Mouse (Mus musculus) MEL (cell line): ENCODE measurements around the gene Ptges3. TPM values are rescaled to one million over a fixed set of nuclear protein-coding genes. Genes with fewer than 3 reads are reported as not detected.

Experiments used
- DNase-seq: peaks from one replicate; pipeline ENCODE4 v3.0.0; 2011; ENCODE audit warnings: low read depth, low spot score
- H3K27ac ChIP-seq: 2 replicates; pipeline ENCODE4 v1.5.1; 2012; ENCODE audit warnings: low read depth, mild to moderate bottlenecking, control low read depth, low read length, moderate library complexity; ENCODE audit not compliant: control insufficient read depth
- H3K27me3 ChIP-seq, 2 experiments: fragments of 150-350 bp in 1 of 2; sonication (generic) in 1 of 2; 2 replicates each; pipeline ENCODE4 v1.6.1; 2012; ENCODE audit warnings: low read length in 2 of 2, mild to moderate bottlenecking in 2 of 2, improper control_type of control experiment in 1 of 2, moderate library complexity in 1 of 2; ENCODE audit not compliant: insufficient read depth in 2 of 2, control insufficient read depth in 1 of 2
- H3K36me3 ChIP-seq, 2 experiments: 2 replicates each; pipeline ENCODE4 v1.6.1; 2012 to 2014; ENCODE audit warnings: low read length in 2 of 2, improper control_type of control experiment in 1 of 2, inconsistent platforms in 1 of 2, mild to moderate bottlenecking in 1 of 2; ENCODE audit not compliant: insufficient read depth in 2 of 2, control insufficient read depth in 1 of 2
- H3K4me1 ChIP-seq, 2 experiments: fragments of 150-350 bp in 1 of 2; sonication (generic) in 1 of 2; 2 replicates each; pipeline ENCODE4 v1.6.1; 2012; ENCODE audit warnings: low read length in 2 of 2, improper control_type of control experiment in 1 of 2, mild to moderate bottlenecking in 1 of 2; ENCODE audit not compliant: insufficient read depth in 2 of 2, control insufficient read depth in 1 of 2
- H3K4me3 ChIP-seq, 2 experiments: fragments of 150-350 bp in 1 of 2; sonication (generic) in 1 of 2; 2 replicates each; pipeline ENCODE4 v1.5.1; 2012; ENCODE audit warnings: low read depth in 2 of 2, low read length in 2 of 2, mild to moderate bottlenecking in 2 of 2, moderate library complexity in 2 of 2, control low read depth in 1 of 2, improper control_type of control experiment in 1 of 2; ENCODE audit not compliant: control insufficient read depth in 1 of 2, insufficient read depth in 1 of 2
- H3K79me2 ChIP-seq: 2 replicates; pipeline ENCODE4 v1.6.1; 2012; ENCODE audit warnings: mild to moderate bottlenecking, low read length, moderate library complexity; ENCODE audit not compliant: control insufficient read depth, poor library complexity, insufficient read depth
- H3K9ac ChIP-seq: 2 replicates; pipeline ENCODE4 v1.6.1; 2012; ENCODE audit warnings: low read depth, mild to moderate bottlenecking, control low read depth, low read length, moderate library complexity; ENCODE audit not compliant: control insufficient read depth, poor library complexity, severe bottlenecking
- H3K9me3 ChIP-seq: fragments of 150-350 bp; sonication (generic); replicated peaks from 2 replicates; pipeline ENCODE4 v1.6.1; 2012; ENCODE audit warnings: mild to moderate bottlenecking, low read length, improper control_type of control experiment, moderate library complexity; ENCODE audit not compliant: insufficient read depth
- BHLHE40 ChIP-seq: IDR thresholded peaks from 2 replicates; pipeline ENCODE4 v1.6.1; 2012; ENCODE audit warnings: low read depth, mild to moderate bottlenecking, inconsistent platforms, low read length, improper control_type of control experiment, borderline replicate concordance
- CHD2 ChIP-seq: IDR thresholded peaks from 2 replicates; pipeline ENCODE4 v1.6.1; 2011; ENCODE audit warnings: low read length, improper control_type of control experiment
- E2F4 ChIP-seq: IDR thresholded peaks from 2 replicates; pipeline ENCODE4 v1.6.1; 2011; ENCODE audit warnings: low read depth, low read length, improper control_type of control experiment, borderline replicate concordance
- ETS1 ChIP-seq: IDR thresholded peaks from 2 replicates; pipeline ENCODE4 v1.6.1; 2012; ENCODE audit warnings: low read depth, mild to moderate bottlenecking, inconsistent platforms, low read length, improper control_type of control experiment, moderate library complexity
- GABPA ChIP-seq: IDR thresholded peaks from 2 replicates; pipeline ENCODE4 v1.6.1; 2012; ENCODE audit warnings: low read depth, mild to moderate bottlenecking, inconsistent platforms, low read length, improper control_type of control experiment, moderate library complexity
- JUND ChIP-seq: IDR thresholded peaks from 2 replicates; pipeline ENCODE4 v1.6.1; 2011; ENCODE audit warnings: low read depth, mild to moderate bottlenecking, improper control_type of control experiment, low read length
- KAT2A ChIP-seq: conservative IDR thresholded peaks from 2 replicates; pipeline ENCODE4 v1.6.1; 2012; ENCODE audit warnings: low read depth, low read length, improper control_type of control experiment, inconsistent platforms
- MAFK ChIP-seq: IDR thresholded peaks from 2 replicates; pipeline ENCODE4 v1.6.1; 2011; ENCODE audit warnings: low read depth, mild to moderate bottlenecking, low read length, improper control_type of control experiment, borderline replicate concordance
- MAZ ChIP-seq: IDR thresholded peaks from 2 replicates; pipeline ENCODE4 v1.6.1; 2012; ENCODE audit warnings: low read depth, mild to moderate bottlenecking, inconsistent platforms, low read length, improper control_type of control experiment
- MEF2A ChIP-seq: IDR thresholded peaks from 2 replicates; pipeline ENCODE4 v1.6.1; 2014; ENCODE audit warnings: low read depth, mild to moderate bottlenecking, inconsistent platforms, low read length, improper control_type of control experiment; ENCODE audit not compliant: poor library complexity, insufficient replicate concordance, severe bottlenecking; ENCODE audit errors: extremely low read depth
- MXI1 ChIP-seq: IDR thresholded peaks from 2 replicates; pipeline ENCODE4 v1.6.1; 2011; ENCODE audit warnings: mild to moderate bottlenecking, low read depth, low read length, improper control_type of control experiment
- POLR2A ChIP-seq, 2 experiments: IDR thresholded peaks; 2 replicates each; pipeline ENCODE4 v1.6.1; 2011 to 2012; ENCODE audit warnings: low read length in 2 of 2, mild to moderate bottlenecking in 2 of 2, control low read depth in 1 of 2, improper control_type of control experiment in 1 of 2, low read depth in 1 of 2, moderate library complexity in 1 of 2; ENCODE audit not compliant: control insufficient read depth in 1 of 2, insufficient read depth in 1 of 2, poor library complexity in 1 of 2
- POLR2AphosphoS2 ChIP-seq: IDR thresholded peaks from 2 replicates; pipeline ENCODE4 v1.6.1; 2011; ENCODE audit warnings: low read length, improper control_type of control experiment
- POLR2AphosphoS5 ChIP-seq: IDR thresholded peaks from 2 replicates; pipeline ENCODE4 v1.6.1; 2012; ENCODE audit warnings: low read depth, borderline replicate concordance, mild to moderate bottlenecking, inconsistent platforms, low read length, moderate library complexity, mixed read lengths
- RAD21 ChIP-seq: IDR thresholded peaks from 2 replicates; pipeline ENCODE4 v1.6.1; 2011; ENCODE audit warnings: mild to moderate bottlenecking, low read depth, low read length, improper control_type of control experiment
- RCOR1 ChIP-seq: IDR thresholded peaks from 2 replicates; pipeline ENCODE4 v1.6.1; 2012; ENCODE audit warnings: low read depth, mild to moderate bottlenecking, inconsistent platforms, low read length, improper control_type of control experiment
- SIN3A ChIP-seq: IDR thresholded peaks from 2 replicates; pipeline ENCODE4 v1.6.1; 2012; ENCODE audit warnings: low read length, improper control_type of control experiment, inconsistent platforms
- SMC3 ChIP-seq: IDR thresholded peaks from 2 replicates; pipeline ENCODE4 v1.6.1; 2011; ENCODE audit warnings: low read depth, low read length, improper control_type of control experiment
- TBP ChIP-seq: IDR thresholded peaks from 2 replicates; pipeline ENCODE4 v1.8.0; 2011; ENCODE audit warnings: low read depth, low read length, improper control_type of control experiment
- UBTF ChIP-seq: IDR thresholded peaks from 2 replicates; pipeline ENCODE4 v1.6.1; 2012; ENCODE audit warnings: low read depth, mild to moderate bottlenecking, inconsistent platforms, low read length, improper control_type of control experiment, moderate library complexity, borderline replicate concordance; ENCODE audit not compliant: insufficient read depth
- USF2 ChIP-seq, 2 experiments: IDR thresholded peaks; 2 replicates each; pipeline ENCODE4 v1.6.1; 2011 to 2012; ENCODE audit warnings: improper control_type of control experiment in 2 of 2, low read length in 2 of 2, borderline replicate concordance in 1 of 2, inconsistent platforms in 1 of 2, low read depth in 1 of 2, mild to moderate bottlenecking in 1 of 2; ENCODE audit not compliant: insufficient read depth in 1 of 2
- ZC3H11A ChIP-seq: IDR thresholded peaks from 2 replicates; pipeline ENCODE4 v1.6.1; 2012; ENCODE audit warnings: low read depth, mild to moderate bottlenecking, inconsistent platforms, low read length, improper control_type of control experiment
- ZKSCAN1 ChIP-seq: IDR thresholded peaks from 2 replicates; pipeline ENCODE4 v1.6.1; 2012; ENCODE audit warnings: low read depth, mild to moderate bottlenecking, inconsistent platforms, low read length, improper control_type of control experiment, moderate library complexity
- ZNF384 ChIP-seq: IDR thresholded peaks from 2 replicates; pipeline ENCODE4 v1.6.1; 2012; ENCODE audit warnings: low read depth, mild to moderate bottlenecking, inconsistent platforms, low read length, improper control_type of control experiment
- polyA plus RNA-seq, 2 experiments: library from polyadenylated mRNA; stranded (reverse) in 1 of 2; unstranded in 1 of 2; fragments of >175 nt in 1 of 2; fragments of >200 nt in 1 of 2; gene quantifications; 2 replicates each; pipeline versions ENCODE4 v1.2.1 to v1.2.4; 2012; ENCODE audit warnings: low replicate concordance in 2 of 2, low read depth in 1 of 2; ENCODE audit not compliant: insufficient read length in 2 of 2, insufficient read depth in 1 of 2, missing spikeins in 1 of 2
- total RNA-seq: library from RNA; depleted of rRNA; stranded (reverse); fragments of 300-350 nt; gene quantifications from 2 replicates; pipeline ENCODE4 v1.2.3, GENCODE M21; 2012

Gene Ptges3
- total and polyA plus RNA-seq, 3 experiments = 216 to 627 (median 233) TPM

GRCm38 (mm10) chr10:128042466-128042865 lies 16.3 kb upstream of the Ptges3 start:
- no peak overlapping the region for H3K27ac ChIP-seq
- H3K79me2 ChIP-seq = peaks cover 64% of the 10 kb centered on the region
- H3K4me1 ChIP-seq = peaks cover 8 to 15% of the 10 kb centered on the region in 2 experiments
- H3K9ac ChIP-seq = no peak overlapping the region
- no peak overlapping the region for H3K4me3 ChIP-seq
- no peak for DNase-seq
- peaks cover 49 to 53% of the 10 kb centered on the region in 2 experiments for H3K36me3 ChIP-seq
- no peak for TF ChIP-seq POLR2AphosphoS2
- no peak for TF ChIP-seq MAFK
- TF ChIP-seq ZC3H11A = no peak
- no peaks in the 10 kb centered on the region for H3K9me3 ChIP-seq
- no peaks in the 10 kb centered on the region for H3K27me3 ChIP-seq

- no peak for DNase-seq
- H3K27ac ChIP-seq = no peak overlapping the region
- no peak overlapping the region for H3K9ac ChIP-seq
- peaks cover 43 to 54% of the 10 kb centered on the region in 2 experiments for H3K36me3 ChIP-seq
- H3K9me3 ChIP-seq = no peaks in the 10 kb centered on the region
- H3K4me1 ChIP-seq = peaks cover 8 to 12% of the 10 kb centered on the region in 2 experiments
- peaks cover 58% of the 10 kb centered on the region for H3K79me2 ChIP-seq
- H3K27me3 ChIP-seq = no peaks in the 10 kb centered on the region
- no peak overlapping the region for H3K4me3 ChIP-seq
- TF ChIP-seq USF2 (IDR thresholded peaks at IDR 0.05; ENCODE audit: borderline replicate concordance in 1 of 2, insufficient read depth in 1 of 2, low read depth in 1 of 2, low read length in 2 of 2) (no peak), RCOR1 (no peak), POLR2A (IDR thresholded peaks at IDR 0.05; ENCODE audit: control insufficient read depth in 1 of 2, insufficient read depth in 1 of 2, low read depth in 1 of 2, low read length in 2 of 2, poor library complexity in 1 of 2) (0 out of 4 replicates have a peak, but pooled peaks of 1 of the 2 experiments have one; percentile 29), UBTF (no peak)
Observed at GRCm38 (mm10) chr10:128043041-128043835, 15.5 kb upstream of the Ptges3 start.

GRCm38 (mm10) chr10:128048157-128048556 lies 10.6 kb upstream of the Ptges3 start:
- Histone ChIP-seq H3K27me3 (no peaks in the 10 kb centered on the region), H3K9me3 (no peaks in the 10 kb centered on the region)
- no peak for TF ChIP-seq ZKSCAN1
- TF ChIP-seq SIN3A = no peak
- no peak for TF ChIP-seq RAD21
- no peak for TF ChIP-seq USF2 (IDR thresholded peaks at IDR 0.05; ENCODE audit: borderline replicate concordance in 1 of 2, insufficient read depth in 1 of 2, low read depth in 1 of 2, low read length in 2 of 2)
- TF ChIP-seq POLR2AphosphoS2 = no peak
- TF ChIP-seq POLR2AphosphoS5 = no peak
- TF ChIP-seq MEF2A = no peak
- TF ChIP-seq GABPA = no peak
- no peak for TF ChIP-seq MXI1
- TF ChIP-seq CHD2 = no peak
- TF ChIP-seq ETS1 = no peak
- TF ChIP-seq MAZ = no peak
- TF ChIP-seq BHLHE40 = no peak
- TF ChIP-seq KAT2A = no peak
- no peak for TF ChIP-seq SMC3
- TF ChIP-seq ZNF384 = no peak
- TF ChIP-seq E2F4 = no peak
- no peak for TF ChIP-seq JUND
- no peak for TF ChIP-seq TBP

More at GRCm38 (mm10) chr10:128048157-128048556, 10.6 kb upstream of the Ptges3 start:
- Histone ChIP-seq H3K4me3 (no peak overlapping the region), H3K9ac (no peak overlapping the region), H3K27ac (no peak overlapping the region), H3K4me1 (peaks cover 0 to 3% of the 10 kb centered on the region in 2 experiments; a peak in 1 of 4 replicates), H3K79me2 (peaks cover 9% of the 10 kb centered on the region), H3K36me3 (peaks cover 8 to 33% of the 10 kb centered on the region in 2 experiments)
- no peak for DNase-seq
